Mouse (Mus musculus) lung, postnatal 0 days (tissue): ENCODE results near the gene Elmo1.

Source experiments
- CTCF ChIP-seq: IDR thresholded peaks from 2 replicates; pipeline ENCODE4 v1.5.1; 2016; ENCODE audit warnings: antibody characterized with exemption, mild to moderate bottlenecking
- EP300 ChIP-seq: IDR thresholded peaks from 2 replicates; pipeline ENCODE4 v1.6.1; 2016; ENCODE audit warnings: antibody characterized with exemption, mild to moderate bottlenecking, control low read depth

DNA sequence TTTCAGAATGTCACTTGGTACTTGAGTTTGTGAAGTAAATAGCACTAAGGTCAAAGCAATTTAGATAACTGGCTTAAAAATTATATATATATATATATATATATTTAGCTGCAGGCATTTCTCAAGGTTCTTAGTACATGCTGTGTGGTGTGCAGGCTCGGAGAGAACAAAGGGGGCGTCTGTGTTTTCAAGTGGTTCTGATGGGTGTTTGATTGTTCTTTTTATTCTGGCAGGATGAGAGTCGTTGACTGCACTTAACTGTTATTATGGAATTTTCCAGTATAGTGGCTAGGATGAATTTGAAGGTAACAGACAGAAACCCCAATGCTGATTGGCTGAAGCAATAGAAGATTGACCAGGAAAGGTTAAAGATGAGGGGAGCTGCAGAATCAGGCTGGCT lies 33.6 kb downstream of the Elmo1 start:
- TF ChIP-seq CTCF: no peak
- no peak for TF ChIP-seq EP300
